Mouse (Mus musculus): Measurements from ENCODE around the gene Ephb4. TPM values are rescaled to one million over a fixed set of nuclear protein-coding genes. Genes with fewer than 3 reads are reported as not detected.
A peak's percentile ranks its signal among the peaks of the same experiment; 100 is the strongest.

Ephb4 gene
- polyA plus RNA-seq, 1 experiment, result 10.4 TPM

- 90% methylated on average over 4 of the region's 4 CpGs for WGBS
- no peak for TF ChIP-seq CTCF (IDR thresholded peaks at IDR 0.05; ENCODE audit: borderline replicate concordance, control insufficient read depth, extremely low read depth, insufficient read depth, low read length, poor library complexity)
- no peak for TF ChIP-seq POLR2A (IDR thresholded peaks at IDR 0.05; ENCODE audit: control insufficient read depth, extremely low read depth, insufficient read depth, low read length, poor library complexity)
- H3K4me3 ChIP-seq (ENCODE audit: control insufficient read depth, insufficient read depth, low read length), result no peak overlapping the region
- H3K27ac ChIP-seq (ENCODE audit: control insufficient read depth, insufficient read depth, low read length), result no peak overlapping the region
- DNase-seq, result no peak
- no peaks in the 10 kb centered on the region for H3K27me3 ChIP-seq (ENCODE audit: control insufficient read depth, insufficient read depth, low read length)
- H3K4me1 ChIP-seq (replicated peaks; ENCODE audit: control insufficient read depth, insufficient read depth, low read length), result no peaks in the 10 kb centered on the region
- no peaks in the 10 kb centered on the region for H3K36me3 ChIP-seq (ENCODE audit: control insufficient read depth, insufficient read depth, low read length)
Observed at GRCm38 (mm10) chr5:137374521-137375080, 24.7 kb downstream of the Ephb4 start.

- no peaks in the 10 kb centered on the region for H3K27me3 ChIP-seq (ENCODE audit: control insufficient read depth, insufficient read depth, low read length)
- H3K36me3 ChIP-seq (ENCODE audit: control insufficient read depth, insufficient read depth, low read length), result no peaks in the 10 kb centered on the region
- no peak overlapping the region for H3K27ac ChIP-seq (ENCODE audit: control insufficient read depth, insufficient read depth, low read length)
- H3K4me1 ChIP-seq (replicated peaks; ENCODE audit: control insufficient read depth, insufficient read depth, low read length), result no peaks in the 10 kb centered on the region
- DNase-seq, result no peak
- TF ChIP-seq CTCF (IDR thresholded peaks at IDR 0.05; ENCODE audit: borderline replicate concordance, control insufficient read depth, extremely low read depth, insufficient read depth, low read length, poor library complexity), result no peak
- TF ChIP-seq POLR2A (IDR thresholded peaks at IDR 0.05; ENCODE audit: control insufficient read depth, extremely low read depth, insufficient read depth, low read length, poor library complexity), result no peak
- 98% methylated on average over 2 of the region's 2 CpGs for WGBS
- H3K4me3 ChIP-seq (ENCODE audit: control insufficient read depth, insufficient read depth, low read length), result no peak overlapping the region
Observed at GRCm38 (mm10) chr5:137375627-137376026, 25.7 kb downstream of the Ephb4 start.

GRCm38 (mm10) chr5:137376198-137376597 lies 26.3 kb downstream of the Ephb4 start:
- WGBS, result 59% methylated on average over 7 of the region's 7 CpGs
- H3K27ac ChIP-seq (ENCODE audit: control insufficient read depth, insufficient read depth, low read length), result no peak overlapping the region
- TF ChIP-seq CTCF (IDR thresholded peaks at IDR 0.05; ENCODE audit: borderline replicate concordance, control insufficient read depth, extremely low read depth, insufficient read depth, low read length, poor library complexity), result no peak
- TF ChIP-seq POLR2A (IDR thresholded peaks at IDR 0.05; ENCODE audit: control insufficient read depth, extremely low read depth, insufficient read depth, low read length, poor library complexity), result no peak

GRCm38 (mm10) chr5:137376722-137377121 lies 26.8 kb downstream of the Ephb4 start:
- DNase-seq, result no peak
- no peak for TF ChIP-seq POLR2A (IDR thresholded peaks at IDR 0.05; ENCODE audit: control insufficient read depth, extremely low read depth, insufficient read depth, low read length, poor library complexity)
- no peak for TF ChIP-seq CTCF (IDR thresholded peaks at IDR 0.05; ENCODE audit: borderline replicate concordance, control insufficient read depth, extremely low read depth, insufficient read depth, low read length, poor library complexity)
- no peak overlapping the region for H3K4me3 ChIP-seq (ENCODE audit: control insufficient read depth, insufficient read depth, low read length)
- no peaks in the 10 kb centered on the region for H3K36me3 ChIP-seq (ENCODE audit: control insufficient read depth, insufficient read depth, low read length)
- H3K27ac ChIP-seq (ENCODE audit: control insufficient read depth, insufficient read depth, low read length), result no peak overlapping the region
- no peaks in the 10 kb centered on the region for H3K4me1 ChIP-seq (replicated peaks; ENCODE audit: control insufficient read depth, insufficient read depth, low read length)
- no peaks in the 10 kb centered on the region for H3K27me3 ChIP-seq (ENCODE audit: control insufficient read depth, insufficient read depth, low read length)
- 80% methylated on average over 9 of the region's 9 CpGs for WGBS

More at GRCm38 (mm10) chr5:137376198-137376597, 26.3 kb downstream of the Ephb4 start:
- DNase-seq, result no peak
- Histone ChIP-seq H3K36me3 (ENCODE audit: control insufficient read depth, insufficient read depth, low read length) (no peaks in the 10 kb centered on the region), H3K27me3 (ENCODE audit: control insufficient read depth, insufficient read depth, low read length) (no peaks in the 10 kb centered on the region), H3K4me3 (ENCODE audit: control insufficient read depth, insufficient read depth, low read length) (no peak overlapping the region), H3K4me1 (replicated peaks; ENCODE audit: control insufficient read depth, insufficient read depth, low read length) (no peaks in the 10 kb centered on the region)

GRCm38 (mm10) chr5:137377176-137377575 lies 27.3 kb downstream of the Ephb4 start:
- H3K36me3 ChIP-seq (ENCODE audit: control insufficient read depth, insufficient read depth, low read length), result no peaks in the 10 kb centered on the region
- no peak for DNase-seq
- 39% methylated on average over 11 of the region's 11 CpGs for WGBS
- no peaks in the 10 kb centered on the region for H3K27me3 ChIP-seq (ENCODE audit: control insufficient read depth, insufficient read depth, low read length)
- H3K4me3 ChIP-seq (ENCODE audit: control insufficient read depth, insufficient read depth, low read length), result no peak overlapping the region
- no peaks in the 10 kb centered on the region for H3K4me1 ChIP-seq (replicated peaks; ENCODE audit: control insufficient read depth, insufficient read depth, low read length)
- TF ChIP-seq CTCF (IDR thresholded peaks at IDR 0.05; ENCODE audit: borderline replicate concordance, control insufficient read depth, extremely low read depth, insufficient read depth, low read length, poor library complexity) (no peak), POLR2A (IDR thresholded peaks at IDR 0.05; ENCODE audit: control insufficient read depth, extremely low read depth, insufficient read depth, low read length, poor library complexity) (no peak)
- no peak overlapping the region for H3K27ac ChIP-seq (ENCODE audit: control insufficient read depth, insufficient read depth, low read length)

- no peak for DNase-seq
- Histone ChIP-seq H3K4me3 (ENCODE audit: control insufficient read depth, insufficient read depth, low read length) (no peak overlapping the region), H3K4me1 (replicated peaks; ENCODE audit: control insufficient read depth, insufficient read depth, low read length) (no peaks in the 10 kb centered on the region), H3K27me3 (ENCODE audit: control insufficient read depth, insufficient read depth, low read length) (no peaks in the 10 kb centered on the region), H3K27ac (ENCODE audit: control insufficient read depth, insufficient read depth, low read length) (no peak overlapping the region), H3K36me3 (ENCODE audit: control insufficient read depth, insufficient read depth, low read length) (no peaks in the 10 kb centered on the region)
- TF ChIP-seq POLR2A (IDR thresholded peaks at IDR 0.05; ENCODE audit: control insufficient read depth, extremely low read depth, insufficient read depth, low read length, poor library complexity) (no peak), CTCF (IDR thresholded peaks at IDR 0.05; ENCODE audit: borderline replicate concordance, control insufficient read depth, extremely low read depth, insufficient read depth, low read length, poor library complexity) (no peak)
- 58% methylated on average over 11 of the region's 15 CpGs for WGBS
Observed at GRCm38 (mm10) chr5:137377603-137378002, 27.7 kb downstream of the Ephb4 start.

- no peak for TF ChIP-seq POLR2A (IDR thresholded peaks at IDR 0.05; ENCODE audit: control insufficient read depth, extremely low read depth, insufficient read depth, low read length, poor library complexity)
- no peak for TF ChIP-seq CTCF (IDR thresholded peaks at IDR 0.05; ENCODE audit: borderline replicate concordance, control insufficient read depth, extremely low read depth, insufficient read depth, low read length, poor library complexity)
- H3K27ac ChIP-seq (ENCODE audit: control insufficient read depth, insufficient read depth, low read length), result no peak overlapping the region
- no peaks in the 10 kb centered on the region for H3K4me1 ChIP-seq (replicated peaks; ENCODE audit: control insufficient read depth, insufficient read depth, low read length)
- no peak overlapping the region for H3K4me3 ChIP-seq (ENCODE audit: control insufficient read depth, insufficient read depth, low read length)
- no peaks in the 10 kb centered on the region for H3K27me3 ChIP-seq (ENCODE audit: control insufficient read depth, insufficient read depth, low read length)
- DNase-seq, result peak; percentile 76
- WGBS, result 67% methylated on average over 4 of the region's 4 CpGs
- no peaks in the 10 kb centered on the region for H3K36me3 ChIP-seq (ENCODE audit: control insufficient read depth, insufficient read depth, low read length)
Observed at GRCm38 (mm10) chr5:137381152-137381551, 31.2 kb downstream of the Ephb4 start.

Data from thymus, adult 2 months (tissue).